Mouse (Mus musculus) erythroblast, embryonic 14.5 days (primary cell): Measurements from ENCODE around the gene Amdhd2.
A peak's percentile ranks its signal among the peaks of the same experiment; 100 is the strongest.

Source experiments
- GATA1 ChIP-seq: IDR thresholded peaks from 2 replicates; pipeline ENCODE4 v1.6.1; 2012; ENCODE audit warnings: low read length, inconsistent platforms, mixed read lengths
- TAL1 ChIP-seq: IDR thresholded peaks from 3 replicates; pipeline ENCODE4 v1.6.1; 2012; ENCODE audit warnings: low read length, inconsistent platforms, mixed read lengths

DNA sequence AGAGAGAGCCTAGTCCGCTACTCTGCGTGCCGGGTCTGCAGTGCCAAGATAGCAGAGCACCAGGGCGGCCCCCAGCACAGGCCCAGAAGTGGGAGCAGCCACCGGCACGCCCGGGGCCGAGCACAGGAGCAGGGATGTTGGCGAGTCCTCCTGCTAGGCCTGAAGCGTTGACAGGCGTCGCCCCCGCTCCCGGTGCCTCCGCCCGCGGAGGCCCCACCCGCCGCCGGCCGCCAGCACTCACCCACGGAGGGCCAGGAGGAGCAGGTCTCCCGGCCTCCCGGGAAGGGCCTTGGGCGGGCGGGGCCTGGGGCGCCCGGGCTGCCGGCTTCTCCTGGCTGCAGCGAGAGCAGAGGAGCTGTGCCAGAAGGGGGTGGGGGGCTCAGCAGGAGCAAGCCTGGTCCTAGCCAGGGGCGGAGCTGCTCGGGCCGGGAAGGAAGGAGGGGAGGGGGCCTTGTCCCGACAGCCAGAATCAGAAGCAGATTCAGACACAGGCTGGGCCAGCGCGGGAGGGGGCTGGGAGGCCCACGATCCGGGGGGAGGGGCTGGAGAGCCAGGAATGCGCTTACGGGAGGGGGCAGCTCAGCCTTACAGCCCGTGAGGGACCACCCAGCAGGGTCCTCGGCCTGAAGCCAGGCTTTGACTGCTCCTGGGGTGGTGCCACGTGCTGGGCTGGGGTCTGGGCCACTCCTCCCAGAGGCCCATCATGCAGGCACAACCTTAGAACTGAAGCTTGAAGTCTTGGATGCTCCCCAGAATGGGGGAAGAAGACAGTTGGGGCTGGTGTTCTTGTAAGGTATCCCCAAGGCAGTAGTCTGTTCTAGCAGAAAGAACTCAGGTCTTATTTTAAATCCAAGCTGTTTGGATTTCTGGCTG is 45.7 kb upstream of the Amdhd2 start, which contains the start of gene Ntn3:
- peak; percentile 51 for TF ChIP-seq GATA1
- TF ChIP-seq TAL1 = peak; percentile 79
